Mouse (Mus musculus) A20 (cell line): ENCODE results near the gene Gm8879.
"Not testable (repeated sequence)": the region's sequence is repeated elsewhere in the genome, so short reads cannot be mapped to it uniquely, and the experiment has no call there.

Experiments
- DNase-seq: peaks from one replicate; pipeline ENCODE4 v3.0.0-alpha.2; 2011; ENCODE audit warnings: low read depth, low spot score

The Gm8879 gene

GRCm38 (mm10) chr5:11127334-11127733 is at the start of gene Gm8879:
Gene Gm8879, plus strand, starts transcription at chr5:11127634.
- not testable (repeated sequence) for DNase-seq

GRCm38 (mm10) chr5:11138031-11138430 is 10.6 kb downstream of the Gm8879 start:
- not testable (repeated sequence) for DNase-seq
